Mouse (Mus musculus): ENCODE measurements around the gene Rtcb. TPM values are rescaled to one million over a fixed set of nuclear protein-coding genes. Genes with fewer than 3 reads are reported as not detected.

The Rtcb gene
- polyA plus RNA-seq, 1 experiment: not detected

DNA sequence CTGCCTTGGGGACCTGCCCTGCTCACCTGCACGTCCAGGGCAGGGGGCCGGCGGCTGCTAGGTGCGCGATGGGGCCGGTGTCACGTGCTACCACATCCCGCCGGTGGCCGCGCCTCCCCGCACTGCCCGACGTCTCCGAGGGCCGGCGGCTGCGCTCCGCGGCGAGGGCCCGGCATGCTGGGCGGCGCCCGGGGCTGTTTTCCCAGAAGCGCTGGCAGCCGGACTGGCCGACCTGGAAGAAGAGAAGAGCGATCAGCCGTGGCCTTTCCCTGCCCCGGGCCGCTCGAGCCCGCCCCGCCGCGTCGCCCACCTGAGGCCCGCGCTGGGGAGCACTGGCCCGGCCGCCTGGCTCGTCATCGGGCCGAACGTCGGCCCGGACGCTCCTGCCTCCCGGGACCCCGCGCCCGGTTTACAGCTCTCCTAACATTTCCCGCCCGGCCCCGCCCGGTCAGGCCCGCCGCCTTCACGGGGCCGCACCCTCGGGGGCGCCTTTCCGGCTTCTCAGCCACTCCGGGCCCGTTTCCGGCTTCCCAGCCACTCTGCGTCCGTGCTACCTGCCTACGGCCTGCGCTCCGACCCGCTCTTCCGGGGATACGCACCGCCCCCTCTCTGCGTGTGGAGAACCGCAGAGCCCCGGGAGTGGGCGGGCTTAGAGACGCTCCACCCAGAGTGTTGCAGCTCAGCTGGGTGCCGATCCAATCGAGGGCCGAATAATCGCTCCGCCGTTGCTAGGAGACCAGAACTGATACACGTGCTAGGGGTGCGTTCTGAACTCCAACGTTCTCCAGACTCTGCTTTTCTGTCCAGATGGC, 40.9 kb downstream of the Rtcb start, which contains the start of gene Prdm4:
Gene Prdm4 (minus strand): TSS at position 645 of the 812 bp plus-strand sequence.
- WGBS: under 1% methylated on average over 84 of the region's 90 CpGs
- no peak for TF ChIP-seq CTCF (IDR thresholded peaks at IDR 0.05; ENCODE audit: insufficient read depth, low read depth, low read length)
- 0 out of 2 replicates have a peak, but pooled peaks have one; percentile 21 for TF ChIP-seq POLR2A (IDR thresholded peaks at IDR 0.05; ENCODE audit: insufficient read depth, low read depth, low read length)
- Histone ChIP-seq H3K4me3 (ENCODE audit: insufficient read depth, low read depth, low read length) (peak within 1 kb of the TSS; percentile 94), H3K4me1 (ENCODE audit: control insufficient read depth, insufficient read depth, low read length) (peaks cover 2% of the 10 kb centered on the region; the same call in 1 of the 2 replicates), H3K27ac (ENCODE audit: insufficient read depth, low read depth, low read length) (no peak within 1 kb of the TSS)

Other genes with a start within 250 kb of the Rtcb start
- not detected in 2 replicates for gene Pwp1, start 128.3 kb downstream of the Rtcb start, polyA plus RNA-seq (2012; ENCODE audit: insufficient read depth, insufficient read length, low replicate concordance, missing spikeins)
- not detected in 2 replicates for gene Prdm4, start 40.7 kb downstream of the Rtcb start, polyA plus RNA-seq (2012; ENCODE audit: insufficient read depth, insufficient read length, low replicate concordance, missing spikeins)
- not detected in 2 replicates for gene Ascl4, start 30.1 kb downstream of the Rtcb start, polyA plus RNA-seq (2012; ENCODE audit: insufficient read depth, insufficient read length, low replicate concordance, missing spikeins)
- gene Bpifc, start 54.1 kb upstream of the Rtcb start, polyA plus RNA-seq (2012; ENCODE audit: insufficient read depth, insufficient read length, low replicate concordance, missing spikeins): not detected in 2 replicates
- not detected in 2 replicates for gene Fbxo7, start 64.1 kb upstream of the Rtcb start, polyA plus RNA-seq (2012; ENCODE audit: insufficient read depth, insufficient read length, low replicate concordance, missing spikeins)

Data from olfactory bulb, adult 2 months (tissue).